Mouse (Mus musculus) embryonic facial prominence, embryonic 11.5 days (tissue): ENCODE results near the gene Chst12. TPM values are rescaled to one million over a fixed set of nuclear protein-coding genes. Genes with fewer than 3 reads are reported as not detected.
"Not testable (repeated sequence)": the region's sequence is repeated elsewhere in the genome, so short reads cannot be mapped to it uniquely, and the experiment has no call there.

Experiments
- ATAC-seq: fragments of 200-750 bp; cut with Nextera tagmentation; replicated peaks from 2 replicates; pipeline ENCODE4 v1.8.0; 2017; ENCODE audit warnings: low read depth; ENCODE audit not compliant: insufficient number of reproducible peaks, low FRiP score, low TSS enrichment
- DNase-seq: peaks from one replicate; pipeline ENCODE4 v3.0.0-alpha.2; 2015; ENCODE audit warnings: low spot score
- H3K27ac ChIP-seq: fragments of 300-500 bp; sonication (generic); replicated peaks from 2 replicates; pipeline ENCODE4 v1.5.1; 2014; ENCODE audit warnings: mild to moderate bottlenecking, low read depth, low read length, control low read depth
- H3K27me3 ChIP-seq: fragments of 300-500 bp; sonication (generic); 2 replicates; pipeline ENCODE4 v1.6.1; 2014; ENCODE audit warnings: mild to moderate bottlenecking, low read length, moderate library complexity, mixed read lengths; ENCODE audit not compliant: control insufficient read depth, insufficient read depth
- H3K36me3 ChIP-seq: fragments of 300-500 bp; sonication (generic); replicated peaks from 2 replicates; pipeline ENCODE4 v1.6.1; 2014; ENCODE audit warnings: low read depth, mild to moderate bottlenecking, low read length, moderate library complexity, mixed read lengths; ENCODE audit not compliant: control insufficient read depth, insufficient read depth
- H3K4me1 ChIP-seq: fragments of 300-500 bp; sonication (generic); 2 replicates; pipeline ENCODE4 v1.6.1; 2014; ENCODE audit warnings: low read length, mixed read lengths; ENCODE audit not compliant: control insufficient read depth, insufficient read depth
- H3K4me2 ChIP-seq: fragments of 300-500 bp; sonication (generic); 2 replicates; pipeline ENCODE4 v1.6.1; 2014; ENCODE audit warnings: low read depth, mild to moderate bottlenecking, control low read depth, low read length, moderate library complexity
- H3K4me3 ChIP-seq: fragments of 300-500 bp; sonication (generic); 2 replicates; pipeline ENCODE4 v1.5.1; 2014; ENCODE audit warnings: low read depth, low read length, control low read depth
- H3K9ac ChIP-seq: fragments of 300-500 bp; sonication (generic); replicated peaks from 2 replicates; pipeline ENCODE4 v1.6.1; 2014; ENCODE audit warnings: mild to moderate bottlenecking, control low read depth, low read length
- H3K9me3 ChIP-seq: fragments of 300-500 bp; sonication (generic); replicated peaks from 2 replicates; pipeline ENCODE4 v1.6.1; 2016; ENCODE audit warnings: mild to moderate bottlenecking, low read length, inconsistent platforms, mixed read lengths; ENCODE audit not compliant: control insufficient read depth
- WGBS: fragments of 180-500 bp; shearing (Covaris S2); extraction: QIAGEN DNeasy Blood & Tissue Kit; methylation state at CpG from one replicate; pipeline ENCODE4 v1.1.7; 2014; 5-methylcytosine and 5-hydroxymethylcytosine counted together
- polyA plus RNA-seq: library from polyadenylated mRNA; unstranded; fragments of >200 nt; fragmentation: Nextera tagmentation; extraction: Ambion mirVana; gene quantifications from 2 replicates; pipeline ENCODE4 v1.2.1, GENCODE M21; 2014

Gene Chst12
- polyA plus RNA-seq, 1 experiment from 2014 or later = 8.8 TPM

DNA sequence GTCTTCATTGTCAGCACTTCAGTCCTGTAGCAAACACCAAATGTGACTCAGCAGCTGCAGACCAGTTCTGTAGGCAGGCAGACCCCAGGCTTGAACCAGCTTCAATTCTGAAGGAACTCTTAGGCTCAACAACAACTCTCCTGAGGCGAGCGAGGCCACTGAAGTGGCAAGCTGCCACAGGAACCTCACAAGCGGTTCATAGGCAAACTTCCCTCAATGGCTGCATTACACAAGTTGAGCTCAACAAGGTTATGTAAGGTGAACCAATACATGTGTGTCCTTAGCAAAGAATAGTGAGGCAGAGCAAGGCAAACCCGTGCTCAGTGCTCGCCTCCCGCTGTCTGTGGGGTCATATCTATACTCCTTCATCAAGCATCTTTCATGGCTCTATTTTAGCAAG is 7.2 kb upstream of the Chst12 start:
- no peak overlapping the region for H3K4me2 ChIP-seq
- no peak for ATAC-seq

DNA sequence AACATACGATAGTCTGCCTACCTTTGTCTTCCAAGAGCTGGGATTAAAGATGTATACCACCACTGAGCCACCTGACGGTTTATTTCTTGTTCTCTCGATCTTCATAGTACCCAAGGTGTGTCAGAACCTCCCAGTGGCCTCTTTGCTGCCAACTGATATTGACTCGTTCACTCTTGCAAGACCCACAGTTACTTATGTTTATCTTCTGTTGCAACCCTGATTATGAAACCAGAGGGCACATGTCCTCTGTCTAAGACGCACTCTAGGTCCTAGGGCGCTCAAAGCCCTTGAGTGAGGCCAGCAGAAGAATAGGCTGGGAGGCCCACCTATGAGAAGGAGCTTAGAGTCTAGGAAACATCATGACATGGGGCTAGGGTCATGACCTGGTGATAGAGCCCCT is 4.6 kb upstream of the Chst12 start:
- H3K4me2 ChIP-seq = no peak overlapping the region
- WGBS = 89% methylated on average over 6 of the region's 6 CpGs
- no peak for ATAC-seq
- H3K4me1 ChIP-seq = peaks cover 2% of the 10 kb centered on the region; the same call in 1 of the 2 replicates
- no peaks in the 10 kb centered on the region for H3K36me3 ChIP-seq
- H3K9ac ChIP-seq = no peak overlapping the region
- no peak for DNase-seq
- H3K4me3 ChIP-seq = no peak overlapping the region
- no peaks in the 10 kb centered on the region for H3K9me3 ChIP-seq
- H3K27me3 ChIP-seq = no peaks in the 10 kb centered on the region
- no peak overlapping the region for H3K27ac ChIP-seq

More for the DNA sequence above, 7.2 kb upstream of the Chst12 start:
- 87% methylated on average over 6 of the region's 6 CpGs for WGBS
- Histone ChIP-seq H3K9me3 (no peaks in the 10 kb centered on the region), H3K9ac (no peak overlapping the region), H3K4me1 (0 out of 2 replicates have a peak, but pooled peaks cover 2% of the 10 kb centered on the region), H3K27ac (no peak overlapping the region), H3K27me3 (no peaks in the 10 kb centered on the region), H3K36me3 (no peaks in the 10 kb centered on the region), H3K4me3 (no peak overlapping the region)
- no peak for DNase-seq

DNA sequence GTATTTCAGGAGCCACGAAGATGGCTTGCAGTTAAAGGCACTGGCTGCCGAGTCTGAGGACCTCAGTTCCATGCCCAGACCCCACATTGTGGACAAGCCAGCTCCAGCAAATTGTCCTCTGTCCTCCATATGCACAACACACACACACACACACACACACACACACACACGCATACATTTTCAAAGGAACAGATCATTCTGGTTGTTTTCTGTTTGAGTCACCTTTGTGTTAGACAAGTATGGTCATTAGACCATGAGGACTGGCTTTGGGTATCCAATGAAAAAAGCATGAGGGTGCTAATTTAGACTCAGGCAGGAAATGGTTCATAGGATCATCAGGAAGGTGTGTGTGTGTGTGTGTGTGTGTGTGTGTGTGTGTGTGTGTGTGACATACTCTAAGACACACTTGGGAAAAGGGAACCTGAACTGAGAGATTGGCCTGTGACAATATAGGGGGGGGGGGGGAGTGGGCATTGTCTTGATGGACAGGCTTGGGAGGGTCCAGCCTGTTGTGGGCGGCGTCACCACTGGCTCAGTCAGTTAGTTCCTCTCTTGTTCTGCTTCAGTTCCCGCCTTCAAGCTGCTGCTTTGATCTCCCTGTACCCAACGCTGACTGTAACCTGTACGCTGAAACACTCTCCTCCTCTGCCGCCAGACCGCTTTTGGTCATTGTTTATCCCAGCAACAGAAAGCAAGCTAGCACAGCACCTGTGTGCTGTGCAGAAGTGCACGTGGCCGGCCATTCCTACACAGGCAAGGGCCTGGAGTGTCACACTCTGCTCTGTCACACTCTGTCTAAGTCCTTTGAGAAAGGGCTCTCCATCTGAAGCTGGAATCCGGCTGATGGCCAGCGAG is 3.1 kb upstream of the Chst12 start:
- H3K4me1 ChIP-seq = peaks cover 2% of the 10 kb centered on the region; the same call in 1 of the 2 replicates
- no peak overlapping the region for H3K4me3 ChIP-seq
- peak overlapping the region; percentile 49 for H3K4me2 ChIP-seq
- H3K9me3 ChIP-seq = no peaks in the 10 kb centered on the region
- H3K36me3 ChIP-seq = no peaks in the 10 kb centered on the region
- no peak overlapping the region for H3K27ac ChIP-seq
- no peak for ATAC-seq
- H3K9ac ChIP-seq = peak overlapping the region; percentile 64
- peak; percentile 53 for DNase-seq
- WGBS = 20% methylated on average over 14 of the region's 14 CpGs
- no peaks in the 10 kb centered on the region for H3K27me3 ChIP-seq

DNA sequence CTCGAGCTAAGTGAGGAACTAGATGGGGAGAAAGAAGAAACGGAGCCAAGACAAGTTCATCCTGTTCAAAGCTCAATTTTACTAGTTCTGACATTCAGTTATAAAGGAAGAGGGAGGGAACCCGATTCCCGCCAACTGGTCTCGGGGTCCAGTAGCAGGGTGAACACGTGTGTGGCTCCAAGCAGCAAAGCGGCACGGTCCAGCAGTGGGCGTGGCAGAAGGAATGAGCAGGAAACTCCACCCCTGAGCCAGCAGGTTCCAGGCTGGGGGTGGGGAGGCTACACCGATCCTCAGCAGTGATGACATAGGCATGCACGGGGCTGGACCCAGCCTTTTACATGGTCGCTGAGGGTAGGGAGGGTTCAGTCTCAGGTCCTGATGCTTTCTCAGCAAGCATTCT is 2.4 kb upstream of the Chst12 start:
- ATAC-seq (0 out of 2 replicates have a peak, but pooled peaks have one; percentile 36), DNase-seq (peak; percentile 65)
- under 1% methylated on average over 12 of the region's 12 CpGs for WGBS
- H3K4me3 ChIP-seq = peak overlapping the region; percentile 8; the same call in 1 of the 2 replicates
- H3K36me3 ChIP-seq, H3K27ac ChIP-seq, H3K9me3 ChIP-seq, H3K27me3 ChIP-seq, H3K4me1 ChIP-seq: not testable (repeated sequence)
- H3K9ac ChIP-seq = peak overlapping the region; percentile 64
- H3K4me2 ChIP-seq = peak overlapping the region; percentile 49

DNA sequence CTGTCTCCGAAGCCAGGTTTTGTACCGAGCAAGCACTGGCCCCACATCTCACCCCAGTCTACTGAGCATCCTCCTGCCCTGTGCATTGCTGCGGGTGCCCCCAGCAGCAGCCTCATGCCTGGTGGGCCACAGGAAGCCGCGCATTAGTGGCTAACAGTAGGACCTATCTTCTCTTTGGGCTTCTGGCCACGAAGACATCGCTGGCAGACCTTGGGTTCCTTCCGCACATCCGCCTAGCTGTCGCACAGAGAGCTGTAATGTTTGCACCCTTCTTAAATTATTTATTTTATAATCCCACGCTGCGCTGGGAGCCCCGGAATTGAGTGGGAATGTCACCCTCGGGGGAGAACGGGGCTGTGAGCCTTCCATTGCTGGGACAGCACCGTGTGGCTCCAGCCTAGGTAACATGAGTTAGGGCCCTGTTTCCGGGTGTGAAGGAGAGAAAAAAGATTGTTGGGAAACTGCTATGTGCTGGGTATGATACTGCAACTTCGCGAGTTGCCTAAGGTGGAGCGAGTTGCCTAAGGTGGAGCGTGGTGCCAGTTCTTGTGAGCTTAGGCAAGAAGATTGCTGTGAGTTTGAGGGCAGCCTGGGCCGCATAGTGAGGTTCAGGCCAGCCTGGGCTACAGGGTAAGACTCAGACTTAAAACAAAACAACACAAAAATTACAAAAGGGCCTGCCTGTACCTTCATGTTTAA is 895 bp downstream of the Chst12 start:
- Histone ChIP-seq H3K4me2 (peak overlapping the region; percentile 51), H3K36me3 (no peaks in the 10 kb centered on the region), H3K4me1 (peaks cover 5% of the 10 kb centered on the region), H3K27ac (no peak overlapping the region), H3K27me3 (no peaks in the 10 kb centered on the region), H3K4me3 (peak overlapping the region; percentile 59), H3K9me3 (no peaks in the 10 kb centered on the region), H3K9ac (peak overlapping the region; percentile 72)
- ATAC-seq (no peak), DNase-seq (no peak)
- 36% methylated on average over 22 of the region's 22 CpGs for WGBS

DNA sequence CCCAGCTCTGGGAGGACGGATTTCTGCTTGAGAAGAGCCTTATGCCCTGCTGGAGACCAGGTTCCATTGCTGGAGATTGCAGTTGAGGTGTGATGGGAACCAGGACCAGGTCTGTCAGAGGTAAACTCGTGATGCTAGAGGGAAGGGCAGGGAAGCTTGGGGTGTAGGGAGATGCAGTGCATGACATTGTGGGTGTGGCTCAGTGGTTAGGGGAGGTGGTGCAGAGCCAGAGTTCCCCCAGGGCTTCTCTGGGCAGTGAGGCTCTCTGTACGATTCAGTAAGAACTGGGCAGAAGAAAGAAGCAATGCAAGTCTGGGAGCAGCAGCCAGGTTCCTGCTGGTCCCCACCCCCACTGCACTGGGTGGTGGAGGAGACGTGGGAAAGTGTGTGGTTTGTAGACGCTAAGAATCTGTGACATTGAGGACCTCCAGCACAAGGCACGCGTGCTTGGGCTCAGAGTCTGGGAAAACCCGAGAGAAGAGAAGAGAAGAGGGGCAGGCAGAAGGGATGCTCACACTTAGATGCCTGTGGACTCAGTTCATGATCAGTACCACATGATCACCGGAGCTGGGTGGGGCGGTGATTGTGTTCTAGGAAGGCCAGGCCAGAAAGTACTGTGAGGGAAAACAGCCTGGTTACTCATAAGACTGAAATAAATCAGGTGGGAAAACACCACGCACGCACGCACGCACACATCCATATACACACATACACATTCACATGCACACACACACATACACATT is 2.3 kb downstream of the Chst12 start:
- 82% methylated on average over 14 of the region's 14 CpGs for WGBS
- no peak for ATAC-seq
- H3K4me2 ChIP-seq = no peak overlapping the region

DNA sequence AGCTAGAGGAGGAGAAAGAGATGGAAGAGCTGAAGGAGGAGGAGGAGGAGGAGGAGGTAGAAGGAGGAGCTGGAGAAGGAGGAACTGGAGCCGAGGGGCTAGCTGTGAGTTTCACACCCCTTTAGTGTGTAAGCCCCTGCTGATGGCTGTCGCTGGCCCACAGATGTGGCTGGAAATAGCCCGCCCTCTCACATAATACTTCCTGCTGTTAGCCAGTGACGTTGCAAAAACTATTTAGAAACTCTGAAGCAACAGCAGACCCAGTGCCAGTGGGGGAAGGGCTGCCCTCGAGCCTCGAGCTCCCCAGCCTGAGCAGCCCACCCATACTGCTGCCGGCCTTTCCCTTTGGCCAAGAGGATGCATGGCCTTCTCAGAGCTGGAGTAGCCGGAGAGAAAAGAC is 3.3 kb downstream of the Chst12 start:
- 36% methylated on average over 8 of the region's 8 CpGs for WGBS
- no peak overlapping the region for H3K27ac ChIP-seq
- 0 out of 2 replicates have a peak overlapping the region, but pooled peaks have one; percentile 18 for H3K9ac ChIP-seq
- no peaks in the 10 kb centered on the region for H3K9me3 ChIP-seq
- DNase-seq (no peak), ATAC-seq (no peak)
- H3K4me3 ChIP-seq = no peak overlapping the region
- H3K27me3 ChIP-seq = no peaks in the 10 kb centered on the region
- peaks cover 3% of the 10 kb centered on the region for H3K4me1 ChIP-seq
- no peak overlapping the region for H3K4me2 ChIP-seq
- no peaks in the 10 kb centered on the region for H3K36me3 ChIP-seq

More for the DNA sequence above, 2.3 kb downstream of the Chst12 start:
- Histone ChIP-seq H3K36me3 (no peaks in the 10 kb centered on the region), H3K4me1 (peaks cover 3% of the 10 kb centered on the region), H3K27ac (no peak overlapping the region), H3K4me3 (no peak overlapping the region), H3K9ac (no peak overlapping the region), H3K27me3 (no peaks in the 10 kb centered on the region), H3K9me3 (no peaks in the 10 kb centered on the region)
- no peak for DNase-seq
